Mouse (Mus musculus) liver, embryonic 14.5 days (tissue): ENCODE results near the gene Mfap1b. TPM values are rescaled to one million over a fixed set of nuclear protein-coding genes. Genes with fewer than 3 reads are reported as not detected.

Experiments used
- ATAC-seq: fragments of 200-750 bp; cut with Nextera tagmentation; 2 replicates; pipeline ENCODE4 v1.8.0; 2017; ENCODE audit warnings: moderate number of reproducible peaks, mild to moderate bottlenecking, moderate library complexity; ENCODE audit not compliant: insufficient read depth
- DNase-seq, 3 experiments: peaks; one replicate each; pipeline ENCODE4 v3.0.0-alpha.2; 2012 to 2013; ENCODE audit warnings: low read depth in 3 of 3, low spot score in 3 of 3
- H3K27ac ChIP-seq: fragments of 300-500 bp; sonication (generic); 2 replicates; pipeline ENCODE4 v1.5.1; 2014; ENCODE audit warnings: moderate library complexity, mild to moderate bottlenecking, control low read depth, inconsistent platforms
- H3K27me3 ChIP-seq: fragments of 300-500 bp; sonication (generic); 2 replicates; pipeline ENCODE4 v1.6.1; 2014; ENCODE audit warnings: mild to moderate bottlenecking, low read length, moderate library complexity; ENCODE audit not compliant: control insufficient read depth, insufficient read depth
- H3K36me3 ChIP-seq: fragments of 300-500 bp; sonication (generic); replicated peaks from 2 replicates; pipeline ENCODE4 v1.6.1; 2014; ENCODE audit warnings: low read depth; ENCODE audit not compliant: control insufficient read depth, insufficient read depth
- H3K4me1 ChIP-seq, 2 experiments: fragments of 200-500 bp in 1 of 2; fragments of 300-500 bp in 1 of 2; sonication (generic) in 1 of 2; replicated peaks; 2 replicates each; pipeline ENCODE4 v1.6.1; 2012 to 2014; ENCODE audit warnings: antibody characterized with exemption in 1 of 2, inconsistent platforms in 1 of 2, low read length in 1 of 2; ENCODE audit not compliant: control insufficient read depth in 2 of 2, insufficient read depth in 2 of 2
- H3K4me2 ChIP-seq: fragments of 300-500 bp; sonication (generic); 2 replicates; pipeline ENCODE4 v1.6.1; 2014; ENCODE audit warnings: low read depth, mild to moderate bottlenecking, control low read depth, moderate library complexity
- H3K4me3 ChIP-seq, 2 experiments: fragments of 200-500 bp in 1 of 2; fragments of 300-500 bp in 1 of 2; sonication (generic) in 1 of 2; 2 replicates each; pipeline ENCODE4 v1.5.1; 2012 to 2014; ENCODE audit warnings: low read depth in 2 of 2, low read length in 2 of 2, mild to moderate bottlenecking in 2 of 2, control low read depth in 1 of 2, inconsistent platforms in 1 of 2, moderate library complexity in 1 of 2; ENCODE audit not compliant: insufficient read depth in 1 of 2
- H3K9ac ChIP-seq: fragments of 300-500 bp; sonication (generic); replicated peaks from 2 replicates; pipeline ENCODE4 v1.6.1; 2014; ENCODE audit warnings: mild to moderate bottlenecking, control low read depth, moderate library complexity
- H3K9me3 ChIP-seq: fragments of 300-500 bp; sonication (generic); 2 replicates; pipeline ENCODE4 v1.6.1; 2016; ENCODE audit warnings: low read length, mixed read lengths; ENCODE audit not compliant: control insufficient read depth
- CTCF ChIP-seq: IDR thresholded peaks from 2 replicates; pipeline ENCODE4 v1.5.1; 2016; ENCODE audit warnings: antibody characterized with exemption, low read depth, control low read depth
- EP300 ChIP-seq: IDR thresholded peaks from 2 replicates; pipeline ENCODE4 v1.6.1; 2016; ENCODE audit warnings: antibody characterized with exemption, low read depth
- WGBS: fragments of 180-500 bp; shearing (Covaris S2); extraction: QIAGEN DNeasy Blood & Tissue Kit; methylation state at CpG from one replicate; pipeline ENCODE4 v1.1.7; 2014; ENCODE audit not compliant: insufficient replicate concordance; 5-methylcytosine and 5-hydroxymethylcytosine counted together
- polyA plus RNA-seq, 2 experiments: library from polyadenylated mRNA; depleted of rRNA in 1 of 2; stranded (reverse) in 1 of 2; unstranded in 1 of 2; fragments of >200 nt; fragmentation: Nextera tagmentation in 1 of 2; extraction: Ambion mirVana in 1 of 2; gene quantifications; 2 replicates each; pipeline versions ENCODE4 v1.2.1 to v1.2.3; 2012 to 2014

Mfap1b gene
- polyA plus RNA-seq, 2 experiments = 8.7 to 20.1 TPM

DNA sequence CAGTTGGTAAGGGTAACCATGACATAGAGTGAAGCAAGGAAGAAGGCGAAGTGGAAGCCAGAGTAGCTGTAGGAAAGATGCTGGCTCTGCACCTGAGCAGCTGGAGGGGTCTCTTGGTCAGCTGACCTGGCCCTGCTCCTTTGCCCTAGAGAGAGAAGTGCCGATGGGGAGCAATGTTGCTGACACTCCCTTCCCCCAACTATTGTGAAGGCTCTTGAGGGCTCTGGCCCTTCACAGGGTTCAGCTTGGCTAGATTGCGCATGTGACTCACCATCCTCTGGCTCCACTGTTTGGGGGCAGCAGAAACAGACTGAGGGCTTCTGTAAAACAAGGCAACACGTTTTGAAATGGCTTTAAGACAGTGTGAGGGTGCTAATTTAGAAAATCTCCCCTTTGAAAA lies 21.5 kb downstream of the Mfap1b start:
- H3K9ac ChIP-seq = no peak overlapping the region
- no peaks in the 10 kb centered on the region for H3K9me3 ChIP-seq
- WGBS = 68% methylated on average over 4 of the region's 4 CpGs
- peaks cover 16 to 22% of the 10 kb centered on the region in 2 experiments for H3K4me1 ChIP-seq
- no peak overlapping the region for H3K4me3 ChIP-seq
- ATAC-seq = no peak
- no peak overlapping the region for H3K27ac ChIP-seq
- peaks cover 15% of the 10 kb centered on the region for H3K36me3 ChIP-seq
- TF ChIP-seq CTCF (no peak), EP300 (no peak)
- H3K4me2 ChIP-seq = no peak overlapping the region
- no peaks in the 10 kb centered on the region for H3K27me3 ChIP-seq
- DNase-seq = no peak

- no peak for TF ChIP-seq CTCF
- TF ChIP-seq EP300 = no peak
- H3K4me1 ChIP-seq = peaks cover 9 to 16% of the 10 kb centered on the region in 2 experiments
- WGBS = 2% methylated on average over 7 of the region's 7 CpGs
- peak overlapping the region; percentile 87 to 96 for H3K4me3 ChIP-seq
- H3K27ac ChIP-seq = peak overlapping the region; percentile 81
- no peaks in the 10 kb centered on the region for H3K9me3 ChIP-seq
- peak overlapping the region; percentile 100 for H3K9ac ChIP-seq
- peak overlapping the region; percentile 98 for H3K4me2 ChIP-seq
- H3K27me3 ChIP-seq = no peaks in the 10 kb centered on the region
- ATAC-seq = no peak
- H3K36me3 ChIP-seq = peaks cover 15% of the 10 kb centered on the region
- DNase-seq = no peak
Measured at GRCm38 (mm10) chr2:121450093-121450492, 23.8 kb downstream of the Mfap1b start.

- Histone ChIP-seq H3K9me3 (no peaks in the 10 kb centered on the region), H3K4me1 (peaks cover 9 to 16% of the 10 kb centered on the region in 2 experiments), H3K4me3 (peak overlapping the region; percentile 87 to 96), H3K4me2 (peak overlapping the region; percentile 98), H3K36me3 (peaks cover 15% of the 10 kb centered on the region), H3K27ac (peak overlapping the region; percentile 81), H3K9ac (peak overlapping the region; percentile 100), H3K27me3 (no peaks in the 10 kb centered on the region)
- under 1% methylated on average over 53 of the region's 54 CpGs for WGBS
- no peak for TF ChIP-seq CTCF
- no peak for TF ChIP-seq EP300
- no peak for DNase-seq
- ATAC-seq = peak; percentile 27
Measured at GRCm38 (mm10) chr2:121449545-121450011, 24.3 kb downstream of the Mfap1b start.

DNA sequence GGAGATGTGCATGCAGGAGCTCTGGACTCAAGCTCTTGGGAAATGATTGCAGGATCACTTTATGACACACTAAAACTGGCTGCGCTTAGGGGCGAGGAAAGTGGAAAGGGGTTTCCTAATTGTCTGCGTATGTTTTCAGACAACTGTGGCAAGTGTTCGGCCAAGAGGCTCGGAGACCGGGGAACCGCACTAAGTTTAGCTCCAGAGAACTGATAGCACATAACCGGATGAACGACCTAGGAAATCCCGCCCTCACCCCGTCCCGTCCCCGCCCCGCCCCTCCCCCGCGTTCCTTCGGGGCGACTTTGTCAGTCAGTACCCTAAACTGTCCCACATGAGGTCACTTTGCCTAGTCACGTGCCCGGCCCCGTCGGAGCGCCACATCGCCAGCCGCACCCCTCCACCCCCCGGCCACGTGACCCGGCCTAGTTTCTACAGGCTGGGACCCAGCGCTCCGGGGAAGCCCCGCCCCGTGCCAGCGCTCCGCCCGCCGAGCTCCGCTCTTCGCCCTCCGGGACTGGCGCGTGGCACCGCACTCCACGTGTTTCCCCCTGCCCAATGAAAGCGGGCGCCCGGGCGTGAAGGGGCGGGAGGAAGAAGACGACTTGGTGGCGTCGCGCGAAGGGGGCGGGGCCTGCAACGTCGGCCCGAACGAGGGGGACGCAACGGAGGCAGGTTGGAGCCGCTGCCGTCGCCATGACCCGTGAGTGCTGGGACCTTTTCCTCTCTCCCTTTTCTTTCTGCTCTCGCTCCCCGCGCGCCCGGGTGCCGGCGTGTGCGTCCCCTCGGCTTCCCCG lies 24.9 kb downstream of the Mfap1b start, which contains the start of gene Serf2:
Serf2 (plus strand) TSS at position 457 of the 797 bp plus-strand sequence.
- Histone ChIP-seq H3K9me3 (no peaks in the 10 kb centered on the region), H3K9ac (peak within 1 kb of the TSS; percentile 100), H3K4me1 (peaks cover 9 to 16% of the 10 kb centered on the region in 2 experiments), H3K27me3 (no peaks in the 10 kb centered on the region), H3K27ac (peak within 1 kb of the TSS; percentile 84), H3K4me2 (peak within 1 kb of the TSS; percentile 98), H3K4me3 (peak within 1 kb of the TSS; percentile 87 to 96), H3K36me3 (peaks cover 15% of the 10 kb centered on the region)
- peak; percentile 97 to 98 (median 98) for DNase-seq
- WGBS = under 1% methylated on average over 68 of the region's 74 CpGs
- TF ChIP-seq EP300 (no peak), CTCF (no peak)
- ATAC-seq = peak; percentile 98

GRCm38 (mm10) chr2:121448136-121448535 lies 25.7 kb downstream of the Mfap1b start:
- peaks cover 14% of the 10 kb centered on the region for H3K36me3 ChIP-seq
- H3K9ac ChIP-seq = peak overlapping the region; percentile 75
- peak overlapping the region; percentile 98 for H3K4me2 ChIP-seq
- WGBS = 15% methylated on average over 9 of the region's 9 CpGs
- H3K27me3 ChIP-seq = no peaks in the 10 kb centered on the region
- H3K27ac ChIP-seq = peak overlapping the region; percentile 84
- no peaks in the 10 kb centered on the region for H3K9me3 ChIP-seq
- TF ChIP-seq EP300 = no peak
- TF ChIP-seq CTCF = no peak
- peak overlapping the region; percentile 72 to 96; a peak in 3 of 4 replicates for H3K4me3 ChIP-seq
- DNase-seq (no peak), ATAC-seq (no peak)
- peaks cover 9 to 16% of the 10 kb centered on the region in 2 experiments for H3K4me1 ChIP-seq
